Mouse (Mus musculus) midbrain, postnatal 0 days (tissue): ENCODE measurements around the gene Adcy5. TPM values are rescaled to one million over a fixed set of nuclear protein-coding genes. Genes with fewer than 3 reads are reported as not detected.

ENCODE experiments used
- ATAC-seq: fragments of 200-750 bp; cut with Nextera tagmentation; 2 replicates; pipeline ENCODE4 v1.8.0; 2017; ENCODE audit warnings: moderate number of reproducible peaks, mild to moderate bottlenecking, moderate TSS enrichment, moderate library complexity; ENCODE audit not compliant: low FRiP score
- DNase-seq: peaks from one replicate; pipeline ENCODE4 v3.0.0-alpha.2; 2015; ENCODE audit warnings: low spot score
- H3K27ac ChIP-seq: fragments of 300-500 bp; sonication (generic); 2 replicates; pipeline ENCODE4 v1.5.1; 2014; ENCODE audit warnings: low read depth, mild to moderate bottlenecking, low read length, mixed read lengths
- H3K27me3 ChIP-seq: fragments of 300-500 bp; sonication (generic); 2 replicates; pipeline ENCODE4 v1.6.1; 2014; ENCODE audit warnings: low read length, control low read depth, mixed read lengths; ENCODE audit not compliant: insufficient read depth
- H3K36me3 ChIP-seq: fragments of 300-500 bp; sonication (generic); 2 replicates; pipeline ENCODE4 v1.6.1; 2014; ENCODE audit warnings: low read length, control low read depth, mixed read lengths; ENCODE audit not compliant: insufficient read depth
- H3K4me1 ChIP-seq: fragments of 300-500 bp; sonication (generic); 2 replicates; pipeline ENCODE4 v1.6.1; 2014; ENCODE audit warnings: mild to moderate bottlenecking, control low read depth, antibody characterized with exemption, low read length, mixed read lengths; ENCODE audit not compliant: insufficient read depth
- H3K4me2 ChIP-seq: fragments of 300-500 bp; sonication (generic); 2 replicates; pipeline ENCODE4 v1.6.1; 2014; ENCODE audit warnings: low read depth, mild to moderate bottlenecking, low read length, mixed read lengths; ENCODE audit not compliant: poor library complexity, severe bottlenecking
- H3K4me3 ChIP-seq: fragments of 300-500 bp; sonication (generic); 2 replicates; pipeline ENCODE4 v1.5.1; 2014; ENCODE audit warnings: low read depth, mild to moderate bottlenecking, low read length, moderate library complexity
- H3K9ac ChIP-seq: fragments of 300-500 bp; sonication (generic); replicated peaks from 2 replicates; pipeline ENCODE4 v1.6.1; 2014; ENCODE audit warnings: mild to moderate bottlenecking, low read length, moderate library complexity, mixed read lengths; ENCODE audit not compliant: poor library complexity, severe bottlenecking
- H3K9me3 ChIP-seq: fragments of 300-500 bp; sonication (generic); 2 replicates; pipeline ENCODE4 v1.6.1; 2016; ENCODE audit warnings: low read length, control low read depth
- CTCF ChIP-seq: IDR thresholded peaks from 2 replicates; pipeline ENCODE4 v1.5.1; 2016; ENCODE audit warnings: antibody characterized with exemption, mild to moderate bottlenecking
- WGBS: fragments of 180-500 bp; shearing (Covaris S2); extraction: QIAGEN DNeasy Blood & Tissue Kit; methylation state at CpG from one replicate; pipeline ENCODE4 v1.1.7; 2014; 5-methylcytosine and 5-hydroxymethylcytosine counted together
- polyA plus RNA-seq: library from polyadenylated mRNA; unstranded; fragments of >200 nt; fragmentation: Nextera tagmentation; extraction: Ambion mirVana; gene quantifications from 2 replicates; pipeline ENCODE4 v1.2.1, GENCODE M21; 2015
- total RNA-seq: library from RNA; depleted of rRNA; stranded (reverse); fragments of >200 nt; gene quantifications from 2 replicates; pipeline ENCODE4 v1.2.3, GENCODE M21; 2014

Gene Adcy5
- total and polyA plus RNA-seq, 2 experiments from 2014 or later = 6.9 to 77.3 TPM

- 49% methylated on average over 4 of the region's 4 CpGs for WGBS
- ATAC-seq = 0 out of 2 replicates have a peak, but pooled peaks have one; percentile 20
- no peak overlapping the region for H3K27ac ChIP-seq
Observed at GRCm38 (mm10) chr16:35159991-35160390, 5.3 kb downstream of the Adcy5 start.

GRCm38 (mm10) chr16:35164361-35165224 lies 9.9 kb downstream of the Adcy5 start:
- Histone ChIP-seq H3K36me3 (no peaks in the 10 kb centered on the region), H3K9me3 (no peaks in the 10 kb centered on the region), H3K27ac (no peak overlapping the region), H3K4me1 (peaks cover 24% of the 10 kb centered on the region), H3K27me3 (no peaks in the 10 kb centered on the region), H3K4me2 (peak overlapping the region; percentile 18), H3K4me3 (no peak overlapping the region), H3K9ac (0 out of 2 replicates have a peak overlapping the region, but pooled peaks have one; percentile 5)
- 32% methylated on average over 19 of the region's 19 CpGs for WGBS
- no peak for DNase-seq
- no peak for TF ChIP-seq CTCF
- no peak for ATAC-seq

More at GRCm38 (mm10) chr16:35159991-35160390, 5.3 kb downstream of the Adcy5 start:
- Histone ChIP-seq H3K4me3 (peak overlapping the region; percentile 14; the same call in 1 of the 2 replicates), H3K4me2 (peak overlapping the region; percentile 81), H3K4me1 (peaks cover 45% of the 10 kb centered on the region), H3K36me3 (no peaks in the 10 kb centered on the region), H3K9me3 (no peaks in the 10 kb centered on the region), H3K9ac (no peak overlapping the region), H3K27me3 (no peaks in the 10 kb centered on the region)
- DNase-seq = peak; percentile 78
- TF ChIP-seq CTCF = no peak

DNA sequence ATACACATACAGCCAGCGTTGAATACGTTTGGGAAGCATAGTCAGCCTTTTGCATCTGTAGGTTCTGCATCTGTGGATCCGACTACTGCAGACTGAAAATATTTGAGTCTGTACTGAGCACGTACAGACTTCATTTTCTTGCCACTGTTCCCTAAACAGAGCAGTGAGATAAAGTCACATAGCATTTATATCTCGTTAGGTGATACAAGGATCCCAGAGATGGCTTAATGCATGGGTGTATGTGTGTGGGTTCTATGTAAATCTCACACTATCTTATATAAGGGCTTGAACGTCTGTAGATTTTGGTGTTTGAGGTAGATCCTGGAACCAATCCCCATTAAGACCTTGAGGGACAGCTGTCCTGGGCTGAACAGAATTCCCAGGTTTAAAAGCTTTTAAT lies 10.7 kb downstream of the Adcy5 start:
- WGBS = 73% methylated on average over 6 of the region's 6 CpGs
- TF ChIP-seq CTCF = no peak
- H3K4me1 ChIP-seq = peaks cover 17% of the 10 kb centered on the region
- DNase-seq (no peak), ATAC-seq (no peak)
- H3K9ac ChIP-seq = no peak overlapping the region
- no peaks in the 10 kb centered on the region for H3K9me3 ChIP-seq
- H3K4me3 ChIP-seq = no peak overlapping the region
- H3K36me3 ChIP-seq = 0 out of 2 replicates have a peak, but pooled peaks cover 2% of the 10 kb centered on the region
- no peaks in the 10 kb centered on the region for H3K27me3 ChIP-seq
- no peak overlapping the region for H3K27ac ChIP-seq
- no peak overlapping the region; the same call in 1 of the 2 replicates for H3K4me2 ChIP-seq

- no peaks in the 10 kb centered on the region for H3K9me3 ChIP-seq
- ATAC-seq = no peak
- H3K36me3 ChIP-seq = 0 out of 2 replicates have a peak, but pooled peaks cover 2% of the 10 kb centered on the region
- peaks cover 12% of the 10 kb centered on the region for H3K4me1 ChIP-seq
- peak; percentile 50 for DNase-seq
- H3K4me3 ChIP-seq = no peak overlapping the region
- no peaks in the 10 kb centered on the region for H3K27me3 ChIP-seq
- H3K9ac ChIP-seq = no peak overlapping the region
- no peak overlapping the region for H3K27ac ChIP-seq
- H3K4me2 ChIP-seq = no peak overlapping the region
- TF ChIP-seq CTCF = no peak
- WGBS = 74% methylated on average over 3 of the region's 3 CpGs
Observed at GRCm38 (mm10) chr16:35165788-35166187, 11.1 kb downstream of the Adcy5 start.

GRCm38 (mm10) chr16:35169431-35169830 lies 14.8 kb downstream of the Adcy5 start:
- Histone ChIP-seq H3K27me3 (no peaks in the 10 kb centered on the region), H3K4me3 (no peak overlapping the region), H3K4me1 (peaks cover 8% of the 10 kb centered on the region; the same call in 1 of the 2 replicates), H3K4me2 (no peak overlapping the region), H3K36me3 (0 out of 2 replicates have a peak, but pooled peaks cover 2% of the 10 kb centered on the region), H3K9me3 (no peaks in the 10 kb centered on the region), H3K27ac (no peak overlapping the region), H3K9ac (no peak overlapping the region)
- ATAC-seq = no peak
- WGBS = 86% methylated on average over 7 of the region's 7 CpGs
- DNase-seq = no peak
- no peak for TF ChIP-seq CTCF

DNA sequence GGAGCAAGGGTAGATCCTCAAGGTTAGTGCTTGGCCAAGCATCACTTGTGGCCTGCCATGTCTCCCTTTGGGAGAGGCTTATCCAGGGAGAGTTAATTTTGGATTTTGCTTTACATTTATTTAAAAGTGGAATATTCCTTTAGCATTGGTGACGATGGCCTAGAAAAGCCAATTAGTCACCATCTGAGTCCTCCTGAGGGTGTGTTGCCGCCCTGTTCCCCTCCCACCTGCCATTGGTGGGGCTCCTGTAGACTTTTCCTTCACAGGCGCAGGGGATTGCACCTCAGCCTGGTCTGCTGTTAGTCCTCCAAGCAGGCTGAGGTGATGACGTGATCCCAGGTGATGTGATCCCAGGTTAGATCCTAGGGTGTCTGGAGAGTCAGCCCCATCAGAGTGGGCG lies 17.5 kb downstream of the Adcy5 start:
- WGBS = 88% methylated on average over 5 of the region's 5 CpGs
- no peak for DNase-seq
- Histone ChIP-seq H3K4me1 (no peaks in the 10 kb centered on the region), H3K4me3 (no peak overlapping the region), H3K27ac (no peak overlapping the region), H3K27me3 (no peaks in the 10 kb centered on the region), H3K4me2 (no peak overlapping the region), H3K36me3 (0 out of 2 replicates have a peak, but pooled peaks cover 2% of the 10 kb centered on the region), H3K9me3 (no peaks in the 10 kb centered on the region), H3K9ac (no peak overlapping the region)
- no peak for ATAC-seq
- TF ChIP-seq CTCF = no peak
